Mouse (Mus musculus): ENCODE data around the gene Acot6.

- no peak for TF ChIP-seq CTCF (IDR thresholded peaks at IDR 0.05; ENCODE audit: borderline replicate concordance, insufficient read depth, low read depth, low read length)
- no peak for TF ChIP-seq POLR2A (IDR thresholded peaks at IDR 0.05; ENCODE audit: borderline replicate concordance, insufficient read depth, low read length)
Measured at GRCm38 (mm10) chr12:84110814-84111213, 10.4 kb downstream of the Acot6 start.

All from cerebellum, adult 2 months (tissue).